Mouse (Mus musculus): ENCODE measurements around the gene Antxr2. TPM values are rescaled to one million over a fixed set of nuclear protein-coding genes. Genes with fewer than 3 reads are reported as not detected.
A peak's percentile ranks its signal among the peaks of the same experiment; 100 is the strongest.

Antxr2 gene
- total RNA-seq, 2 experiments from 2014 or later = 69.3 to 73.9 TPM

DNA sequence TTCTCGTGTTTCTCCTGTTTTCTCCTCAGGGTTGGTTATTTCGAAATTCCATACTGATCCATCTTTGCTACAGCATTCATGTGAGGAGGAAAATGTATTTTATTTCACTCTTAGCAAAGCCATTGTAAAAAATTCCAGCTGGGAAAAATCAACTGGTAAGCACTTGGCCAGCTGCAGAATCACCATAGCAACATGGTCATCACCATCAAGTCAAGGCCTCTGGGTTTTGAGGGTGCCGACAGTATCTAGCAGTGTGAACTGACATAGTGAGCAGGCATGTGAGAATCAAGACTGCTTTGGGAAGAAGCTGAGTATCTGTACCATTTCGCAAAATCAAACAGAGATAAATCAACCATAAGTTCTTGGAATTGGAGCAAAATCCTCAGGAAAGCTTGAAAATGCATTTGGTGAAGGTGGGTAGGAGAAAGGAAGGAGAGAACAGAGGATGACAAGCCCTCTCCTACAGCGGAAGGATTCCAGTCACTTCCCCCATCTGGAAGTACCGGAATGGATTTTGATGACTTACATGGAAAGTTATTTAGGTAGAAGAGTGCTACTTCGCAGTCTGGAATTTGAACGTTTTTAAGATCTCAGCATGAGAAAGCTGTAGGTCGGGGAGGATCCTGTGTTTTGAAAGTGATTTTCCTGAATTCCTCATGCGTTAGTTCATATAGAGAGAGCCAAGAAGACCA is 183.5 kb downstream of the Antxr2 start:
- intact Hi-C loops (cut with DNase I) = no loop called here
- DNase-seq = peak; percentile 29 to 49

GRCm38 (mm10) chr5:97846503-97846902 is 184.3 kb downstream of the Antxr2 start:
- intact Hi-C loops (cut with DNase I) = no loop called here
- DNase-seq = no peak

DNA sequence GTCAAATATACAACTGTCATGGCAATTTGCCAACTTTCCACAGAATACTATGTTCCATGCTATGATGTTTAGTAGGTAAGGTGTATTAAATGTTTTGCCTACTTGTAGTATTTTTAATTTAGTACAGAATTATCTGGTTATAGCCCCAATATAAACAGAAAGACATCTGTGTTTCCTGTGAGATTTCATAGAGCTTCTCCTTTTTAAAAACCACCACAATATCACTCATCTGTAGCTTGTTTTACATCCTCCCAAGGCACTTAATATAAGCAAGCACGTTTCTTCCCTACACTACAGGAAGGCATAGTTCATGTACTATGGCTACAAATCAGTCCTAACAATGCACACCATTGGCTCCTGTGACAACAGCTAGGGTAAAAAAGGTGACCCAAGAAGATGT is 188.8 kb downstream of the Antxr2 start:
- intact Hi-C loops (cut with DNase I) = no loop called here
- DNase-seq = no peak

DNA sequence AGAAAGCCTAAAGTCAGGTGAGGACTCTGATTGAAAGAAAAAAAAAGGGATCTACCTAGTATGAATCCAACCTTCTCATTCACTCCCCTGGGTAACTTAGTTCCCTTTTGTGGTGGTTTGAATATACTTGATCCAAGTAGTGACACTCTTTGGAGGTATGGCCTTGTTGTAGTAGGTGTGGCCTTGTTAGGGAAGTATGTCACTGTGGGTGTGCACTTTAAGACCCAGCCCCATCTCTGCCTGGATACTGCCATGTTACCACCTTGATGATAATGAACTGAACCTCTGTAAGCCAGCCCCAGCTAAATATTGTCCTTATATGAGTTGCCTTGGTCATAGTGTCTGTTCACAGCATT is 190.9 kb downstream of the Antxr2 start:
- no peak for DNase-seq
- intact Hi-C loops (cut with DNase I) = no loop called here

- intact Hi-C loops (cut with DNase I) = no loop called here
- DNase-seq = no peak
Measured at GRCm38 (mm10) chr5:97839271-97839923, 191.4 kb downstream of the Antxr2 start.

GRCm38 (mm10) chr5:97837333-97837732 is 193.5 kb downstream of the Antxr2 start:
- intact Hi-C loops (cut with DNase I) = no loop called here
- no peak for DNase-seq

DNA sequence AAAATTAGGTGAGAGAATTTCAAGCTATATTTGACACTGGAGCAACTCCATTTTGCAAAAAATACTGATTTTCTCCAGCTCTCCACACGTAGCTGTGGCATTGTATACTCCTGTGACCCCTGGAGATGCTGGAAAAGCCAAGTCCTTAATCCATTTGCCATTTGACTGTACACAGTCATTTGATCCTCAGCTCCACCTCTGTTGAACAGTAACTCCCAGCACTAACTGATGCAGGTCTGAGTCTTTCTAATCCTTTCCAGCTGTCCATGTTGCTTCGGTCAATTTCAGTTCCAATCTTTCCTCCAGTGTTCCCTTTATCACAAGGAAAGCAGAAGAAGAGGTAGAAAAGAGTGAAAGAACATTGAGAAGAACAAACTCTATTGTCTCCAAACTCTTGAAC is 195.4 kb downstream of the Antxr2 start:
- intact Hi-C loops (cut with DNase I) = no loop called here
- DNase-seq = no peak

DNA sequence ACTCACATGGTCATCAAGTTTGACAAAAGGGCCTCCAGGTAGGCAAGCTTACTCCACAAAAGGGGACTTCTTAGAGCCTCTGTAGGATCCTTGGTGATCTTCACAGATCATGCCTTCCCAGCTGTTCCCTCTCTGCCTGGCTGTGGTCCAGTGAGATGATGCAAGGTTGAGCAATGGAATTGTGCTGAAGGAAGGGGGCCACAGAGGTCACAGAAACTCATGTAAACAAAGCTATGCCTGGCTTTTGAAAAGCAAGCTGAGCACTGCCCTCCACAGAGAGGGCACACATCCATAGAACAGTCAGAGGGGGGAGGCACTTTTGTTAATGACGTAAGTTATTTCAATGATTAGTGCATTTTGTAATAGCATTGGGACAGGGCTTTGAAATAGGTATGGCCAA is 196.1 kb downstream of the Antxr2 start:
- DNase-seq = peak; percentile 71 to 72
- intact Hi-C loops (cut with DNase I) = no loop called here

Other genes with a start within 250 kb of the Antxr2 start
- gene Prdm8, start 136.2 kb upstream of the Antxr2 start, total RNA-seq (2021) = under 1 TPM; 0.29 to 0.36 TPM
- not detected for gene Fgf5, start 223.1 kb upstream of the Antxr2 start, total RNA-seq (2021)

Measured in heart, postnatal 14 days (tissue).